Mouse (Mus musculus): Measurements from ENCODE around the gene Arhgef17.

Arhgef17 gene

DNA sequence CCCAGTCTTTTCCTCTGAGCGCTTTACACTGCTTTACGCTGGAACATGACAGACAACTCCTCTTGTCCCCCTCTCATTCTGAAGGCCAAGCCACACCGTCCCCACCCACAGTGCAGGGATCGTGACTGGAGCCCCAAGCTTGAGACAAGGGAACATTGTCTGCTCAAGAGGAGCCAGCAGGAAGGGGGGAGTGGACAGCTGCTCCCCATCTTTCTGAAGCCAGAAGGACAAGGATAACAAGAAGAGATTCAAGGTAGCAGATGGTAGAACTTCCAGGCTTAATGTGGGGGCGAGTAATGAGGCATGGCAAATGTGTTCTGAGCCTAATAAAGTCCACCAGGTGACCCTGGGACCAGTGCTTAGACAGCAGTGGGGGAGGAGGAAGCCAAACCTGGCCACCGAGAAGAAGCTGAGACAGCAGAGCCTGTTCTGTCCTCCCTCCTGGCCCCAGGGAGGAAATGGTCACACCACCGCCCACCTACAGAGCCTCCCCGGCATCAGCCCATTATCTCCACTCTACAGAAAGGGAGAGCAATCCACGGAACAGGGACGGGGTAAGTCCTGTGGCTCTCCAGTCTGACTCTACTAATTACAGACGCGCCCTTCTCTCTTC, 5.5 kb downstream of the Arhgef17 start:
- 0 out of 2 replicates have a peak overlapping the region, but pooled peaks have one; percentile 29 for H3K4me3 ChIP-seq (replicated peaks; ENCODE audit: low read length)
- peaks cover 85% of the 10 kb centered on the region for H3K4me1 ChIP-seq (replicated peaks; ENCODE audit: low read depth, low read length)
- no peaks in the 10 kb centered on the region for H3K9me3 ChIP-seq (ENCODE audit: low read length)
- TF ChIP-seq POU5F1 (IDR thresholded peaks at IDR 0.05; ENCODE audit: borderline replicate concordance, low read length) = no peak
- TF ChIP-seq CTCF (conservative IDR thresholded peaks at IDR 0.05; ENCODE audit: low read length) = no peak
- no peak for TF ChIP-seq NANOG (IDR thresholded peaks at IDR 0.05; ENCODE audit: borderline replicate concordance, low read length)
- H3K36me3 ChIP-seq (ENCODE audit: insufficient read depth, low read length) = peaks cover 80% of the 10 kb centered on the region
- H3K27me3 ChIP-seq (ENCODE audit: insufficient read depth, low read length) = peaks cover 44% of the 10 kb centered on the region

DNA sequence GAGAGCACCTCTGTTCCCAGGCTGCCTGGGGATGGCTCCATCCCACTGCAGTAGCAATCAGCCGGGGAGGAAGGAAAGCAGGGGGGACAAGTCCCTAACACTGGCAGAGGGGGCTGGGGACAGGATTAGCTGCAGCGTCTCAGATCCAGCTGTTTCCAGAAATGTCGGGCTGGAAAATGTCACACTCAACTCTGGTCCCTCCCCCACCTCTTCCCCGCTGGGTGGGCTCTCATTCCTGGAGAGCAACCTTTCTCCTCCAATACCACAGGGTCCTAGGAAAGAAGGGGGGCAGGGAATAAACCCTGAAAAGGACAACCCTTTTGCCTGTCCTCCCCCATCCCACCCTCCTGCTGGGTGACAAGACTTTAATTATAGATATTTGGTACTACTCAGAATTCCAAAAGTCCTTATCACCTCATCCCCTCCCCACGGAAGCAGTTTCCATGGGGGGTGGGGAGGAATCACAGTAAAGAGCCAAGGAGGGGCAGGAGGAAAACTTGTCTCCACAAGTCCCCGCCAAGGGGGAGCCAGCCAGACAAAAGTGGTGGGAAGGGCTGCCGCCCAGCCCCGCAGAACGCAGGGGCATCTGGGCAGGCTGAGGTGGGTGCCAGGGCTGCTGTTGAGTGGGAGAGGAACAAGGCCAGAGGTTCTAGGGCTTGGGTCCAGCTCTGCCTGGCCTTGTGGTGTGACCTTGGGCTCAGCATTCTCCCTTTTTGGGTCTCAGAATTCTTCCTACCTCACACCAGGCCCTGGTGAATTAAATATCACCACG, 7.0 kb downstream of the Arhgef17 start:
- H3K4me1 ChIP-seq (replicated peaks; ENCODE audit: low read depth, low read length) = peaks cover 80% of the 10 kb centered on the region
- H3K27me3 ChIP-seq (ENCODE audit: insufficient read depth, low read length) = peaks cover 29% of the 10 kb centered on the region
- peaks cover 83% of the 10 kb centered on the region for H3K36me3 ChIP-seq (ENCODE audit: insufficient read depth, low read length)
- H3K4me3 ChIP-seq (replicated peaks; ENCODE audit: low read length) = peak overlapping the region; percentile 45
- no peaks in the 10 kb centered on the region for H3K9me3 ChIP-seq (ENCODE audit: low read length)
- TF ChIP-seq POU5F1 (IDR thresholded peaks at IDR 0.05; ENCODE audit: borderline replicate concordance, low read length) (no peak), NANOG (IDR thresholded peaks at IDR 0.05; ENCODE audit: borderline replicate concordance, low read length) (no peak), CTCF (conservative IDR thresholded peaks at IDR 0.05; ENCODE audit: low read length) (no peak)

GRCm38 (mm10) chr7:100924200-100924599, 7.7 kb downstream of the Arhgef17 start:
- TF ChIP-seq CTCF (conservative IDR thresholded peaks at IDR 0.05; ENCODE audit: low read length) = no peak
- no peak for TF ChIP-seq NANOG (IDR thresholded peaks at IDR 0.05; ENCODE audit: borderline replicate concordance, low read length)
- no peak for TF ChIP-seq POU5F1 (IDR thresholded peaks at IDR 0.05; ENCODE audit: borderline replicate concordance, low read length)
- peaks cover 81% of the 10 kb centered on the region for H3K36me3 ChIP-seq (ENCODE audit: insufficient read depth, low read length)
- H3K9me3 ChIP-seq (ENCODE audit: low read length) = no peaks in the 10 kb centered on the region
- H3K4me3 ChIP-seq (replicated peaks; ENCODE audit: low read length) = 0 out of 2 replicates have a peak overlapping the region, but pooled peaks have one; percentile 45
- peaks cover 80% of the 10 kb centered on the region for H3K4me1 ChIP-seq (replicated peaks; ENCODE audit: low read depth, low read length)
- peaks cover 22% of the 10 kb centered on the region for H3K27me3 ChIP-seq (ENCODE audit: insufficient read depth, low read length)

DNA sequence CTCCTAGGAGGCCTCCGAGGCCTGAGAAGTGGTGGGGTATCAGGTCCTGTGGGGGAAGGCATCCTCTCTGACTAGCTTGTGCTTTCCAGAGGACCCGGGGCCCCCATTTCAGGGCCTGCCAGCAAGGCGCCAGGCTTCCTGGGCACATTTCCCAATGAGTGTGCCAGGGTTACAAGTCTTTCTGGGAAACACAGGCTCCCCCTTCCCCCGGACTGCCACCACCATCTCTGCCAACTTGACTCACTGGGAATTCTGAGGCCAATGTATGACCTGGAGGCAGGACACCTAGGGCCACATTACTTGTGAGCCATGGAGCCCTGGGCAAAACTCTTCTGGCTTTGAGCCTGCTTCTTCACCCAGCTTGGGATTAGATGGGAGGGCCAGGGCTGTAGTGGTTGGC, 9.0 kb downstream of the Arhgef17 start:
- TF ChIP-seq POU5F1 (IDR thresholded peaks at IDR 0.05; ENCODE audit: borderline replicate concordance, low read length) = no peak
- no peak for TF ChIP-seq CTCF (conservative IDR thresholded peaks at IDR 0.05; ENCODE audit: low read length)
- no peak for TF ChIP-seq NANOG (IDR thresholded peaks at IDR 0.05; ENCODE audit: borderline replicate concordance, low read length)
- Histone ChIP-seq H3K4me3 (replicated peaks; ENCODE audit: low read length) (no peak overlapping the region), H3K36me3 (ENCODE audit: insufficient read depth, low read length) (peaks cover 68% of the 10 kb centered on the region), H3K4me1 (replicated peaks; ENCODE audit: low read depth, low read length) (peaks cover 80% of the 10 kb centered on the region), H3K9me3 (ENCODE audit: low read length) (no peaks in the 10 kb centered on the region), H3K27me3 (ENCODE audit: insufficient read depth, low read length) (peaks cover 10% of the 10 kb centered on the region)

DNA sequence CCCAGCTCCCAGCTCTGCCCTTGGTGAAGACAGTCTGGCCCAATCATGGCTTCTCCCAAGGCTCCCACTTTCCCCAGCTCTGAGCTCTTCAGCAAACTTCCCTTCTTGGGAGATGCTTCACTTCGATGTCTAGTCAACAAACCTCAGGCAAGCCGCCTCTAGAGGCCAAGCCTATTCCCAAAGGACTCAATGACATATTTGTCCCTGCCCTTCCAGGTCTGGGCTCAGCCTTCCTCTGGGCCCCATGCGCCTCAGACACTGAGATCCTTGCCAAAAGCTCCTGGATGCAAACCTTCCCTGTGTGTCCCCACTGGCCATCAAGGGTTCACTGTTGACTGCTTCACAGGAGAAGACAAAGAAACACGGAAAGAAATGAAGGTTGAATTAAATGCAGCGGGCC, 10.6 kb downstream of the Arhgef17 start:
- Histone ChIP-seq H3K9me3 (ENCODE audit: low read length) (no peaks in the 10 kb centered on the region), H3K27me3 (ENCODE audit: insufficient read depth, low read length) (no peaks in the 10 kb centered on the region), H3K36me3 (ENCODE audit: insufficient read depth, low read length) (peaks cover 59% of the 10 kb centered on the region), H3K4me1 (replicated peaks; ENCODE audit: low read depth, low read length) (peaks cover 79% of the 10 kb centered on the region), H3K4me3 (replicated peaks; ENCODE audit: low read length) (no peak overlapping the region)
- no peak for TF ChIP-seq CTCF (conservative IDR thresholded peaks at IDR 0.05; ENCODE audit: low read length)

GRCm38 (mm10) chr7:100919809-100920107, 12.1 kb downstream of the Arhgef17 start:
- no peaks in the 10 kb centered on the region for H3K9me3 ChIP-seq (ENCODE audit: low read length)
- TF ChIP-seq CTCF (conservative IDR thresholded peaks at IDR 0.05; ENCODE audit: low read length) (no peak), NANOG (IDR thresholded peaks at IDR 0.05; ENCODE audit: borderline replicate concordance, low read length) (no peak), POU5F1 (IDR thresholded peaks at IDR 0.05; ENCODE audit: borderline replicate concordance, low read length) (no peak)

GRCm38 (mm10) chr7:100919006-100919808, 12.7 kb downstream of the Arhgef17 start:
- Histone ChIP-seq H3K4me3 (replicated peaks; ENCODE audit: low read length) (peak overlapping the region; percentile 57; the same call in 1 of the 2 replicates), H3K9me3 (ENCODE audit: low read length) (no peaks in the 10 kb centered on the region), H3K27me3 (ENCODE audit: insufficient read depth, low read length) (no peaks in the 10 kb centered on the region), H3K4me1 (replicated peaks; ENCODE audit: low read depth, low read length) (peaks cover 68% of the 10 kb centered on the region), H3K36me3 (ENCODE audit: insufficient read depth, low read length) (peaks cover 57% of the 10 kb centered on the region)
- no peak for TF ChIP-seq NANOG (IDR thresholded peaks at IDR 0.05; ENCODE audit: borderline replicate concordance, low read length)
- no peak for TF ChIP-seq CTCF (conservative IDR thresholded peaks at IDR 0.05; ENCODE audit: low read length)
- TF ChIP-seq POU5F1 (IDR thresholded peaks at IDR 0.05; ENCODE audit: borderline replicate concordance, low read length) = no peak

More at GRCm38 (mm10) chr7:100919809-100920107, 12.1 kb downstream of the Arhgef17 start:
- Histone ChIP-seq H3K36me3 (ENCODE audit: insufficient read depth, low read length) (peaks cover 58% of the 10 kb centered on the region), H3K27me3 (ENCODE audit: insufficient read depth, low read length) (no peaks in the 10 kb centered on the region), H3K4me3 (replicated peaks; ENCODE audit: low read length) (no peak overlapping the region), H3K4me1 (replicated peaks; ENCODE audit: low read depth, low read length) (peaks cover 69% of the 10 kb centered on the region)

- no peaks in the 10 kb centered on the region for H3K27me3 ChIP-seq (ENCODE audit: insufficient read depth, low read length)
- no peaks in the 10 kb centered on the region for H3K9me3 ChIP-seq (ENCODE audit: low read length)
- H3K4me3 ChIP-seq (replicated peaks; ENCODE audit: low read length) = peak overlapping the region; percentile 57
- TF ChIP-seq CTCF (conservative IDR thresholded peaks at IDR 0.05; ENCODE audit: low read length) (no peak), POU5F1 (IDR thresholded peaks at IDR 0.05; ENCODE audit: borderline replicate concordance, low read length) (no peak), NANOG (IDR thresholded peaks at IDR 0.05; ENCODE audit: borderline replicate concordance, low read length) (no peak)
- H3K4me1 ChIP-seq (replicated peaks; ENCODE audit: low read depth, low read length) = peaks cover 63% of the 10 kb centered on the region
- peaks cover 54% of the 10 kb centered on the region for H3K36me3 ChIP-seq (ENCODE audit: insufficient read depth, low read length)
Observed at GRCm38 (mm10) chr7:100918176-100918575, 13.7 kb downstream of the Arhgef17 start.

Data from E14TG2a.4 (cell line).